Mouse (Mus musculus): ENCODE measurements around the gene Ovol2. TPM values are rescaled to one million over a fixed set of nuclear protein-coding genes. Genes with fewer than 3 reads are reported as not detected.

The Ovol2 gene
- 0.03 and 0.05 TPM in 2 replicates for polyA plus RNA-seq (2012; rRNA removed)
- polyA plus RNA-seq (2014; fragmentation: Nextera tagmentation; extraction: Ambion mirVana) = not detected in 2 replicates

DNA sequence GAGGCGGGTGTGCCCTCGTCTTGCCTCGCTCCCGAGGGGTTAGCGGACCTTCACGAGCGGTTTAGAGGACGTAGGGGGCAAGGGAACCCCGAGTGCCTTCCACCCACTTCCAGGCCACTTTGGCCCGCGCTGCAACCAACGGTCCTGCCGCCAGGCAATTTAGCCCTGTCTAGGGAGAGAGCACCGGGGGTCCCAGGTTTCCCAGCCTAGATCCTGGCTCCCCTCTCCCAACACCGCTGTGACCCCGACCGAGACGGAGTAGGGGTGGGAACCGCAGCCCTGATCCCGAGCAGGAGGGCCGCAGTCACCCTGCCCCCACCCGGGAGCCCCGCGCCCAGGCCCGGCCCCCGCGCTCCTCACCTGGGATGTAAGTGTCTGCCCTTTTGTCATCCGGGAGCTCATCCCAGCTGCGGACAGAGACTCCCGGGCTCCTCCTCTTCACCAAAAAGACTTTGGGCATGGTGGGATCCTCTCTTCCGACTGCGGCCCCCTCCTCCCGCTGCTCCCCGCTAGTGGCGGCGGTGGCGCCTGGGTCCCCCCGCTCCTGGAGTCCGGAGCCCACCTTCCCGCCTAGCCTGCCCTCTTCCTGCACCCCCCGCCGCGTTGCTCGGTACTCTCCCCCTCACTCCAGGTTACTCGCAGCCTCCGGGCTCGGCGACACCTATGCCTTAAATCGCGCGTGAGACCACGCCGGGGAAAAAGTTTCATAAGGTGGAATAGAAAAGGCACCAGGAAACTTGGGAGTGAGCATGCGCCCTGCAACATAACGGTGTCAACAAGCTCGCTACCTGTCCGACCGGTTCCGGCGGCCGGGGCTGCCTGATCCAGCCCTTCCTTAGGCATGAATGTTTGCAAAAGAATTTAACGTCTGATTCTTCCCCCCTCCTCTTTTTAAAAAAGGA, at the start of gene Ovol2:
Gene Ovol2, minus strand, starts transcription at position 746 of the 902 bp plus-strand sequence.
- peak within 1 kb of the TSS; percentile 51 for H3K4me2 ChIP-seq (ENCODE audit: low read depth)
- no peak for TF ChIP-seq CTCF (IDR thresholded peaks at IDR 0.05; ENCODE audit: low read depth)
- no peak for TF ChIP-seq EP300 (IDR thresholded peaks at IDR 0.05; ENCODE audit: low read depth)
- ATAC-seq (ENCODE audit: insufficient read depth) (no peak), DNase-seq (ENCODE audit: low read depth in 3 of 3, low spot score in 3 of 3) (no peak)
- WGBS (ENCODE audit: insufficient replicate concordance) = 2% methylated on average over 61 of the region's 62 CpGs
- H3K27ac ChIP-seq = no peak within 1 kb of the TSS
- H3K9ac ChIP-seq (replicated peaks) = no peak within 1 kb of the TSS
- peaks cover 67% of the 10 kb centered on the region for H3K27me3 ChIP-seq (ENCODE audit: control insufficient read depth, insufficient read depth, low read length)
- no peaks in the 10 kb centered on the region for H3K9me3 ChIP-seq (ENCODE audit: control insufficient read depth, low read length)
- H3K4me3 ChIP-seq (ENCODE audit: insufficient read depth in 1 of 2, low read depth in 2 of 2, low read length in 2 of 2) = peak within 1 kb of the TSS; percentile 22 to 44; a peak in 3 of 4 replicates
- no peaks in the 10 kb centered on the region for H3K36me3 ChIP-seq (replicated peaks; ENCODE audit: control insufficient read depth, insufficient read depth, low read depth)
- H3K4me1 ChIP-seq (replicated peaks; ENCODE audit: control insufficient read depth in 2 of 2, insufficient read depth in 2 of 2, low read length in 1 of 2) = no peaks in the 10 kb centered on the region

- no peaks in the 10 kb centered on the region for H3K27me3 ChIP-seq (ENCODE audit: control insufficient read depth, insufficient read depth, low read length)
- no peak for ATAC-seq (ENCODE audit: insufficient read depth)
- DNase-seq (ENCODE audit: low read depth in 3 of 3, low spot score in 3 of 3) = no peak
- H3K4me3 ChIP-seq (ENCODE audit: insufficient read depth in 1 of 2, low read depth in 2 of 2, low read length in 2 of 2) = no peak overlapping the region
- peaks cover 38% of the 10 kb centered on the region for H3K36me3 ChIP-seq (replicated peaks; ENCODE audit: control insufficient read depth, insufficient read depth, low read depth)
- no peak overlapping the region for H3K27ac ChIP-seq
- H3K4me2 ChIP-seq (ENCODE audit: low read depth) = no peak overlapping the region
- no peak overlapping the region for H3K9ac ChIP-seq (replicated peaks)
- WGBS (ENCODE audit: insufficient replicate concordance) = 80% methylated on average over 4 of the region's 4 CpGs
- H3K4me1 ChIP-seq (replicated peaks; ENCODE audit: control insufficient read depth in 2 of 2, insufficient read depth in 2 of 2, low read length in 1 of 2) = peaks cover 0 to 15% of the 10 kb centered on the region in 2 experiments; a peak in 2 of 4 replicates
- H3K9me3 ChIP-seq (ENCODE audit: control insufficient read depth, low read length) = no peaks in the 10 kb centered on the region
- TF ChIP-seq CTCF (IDR thresholded peaks at IDR 0.05; ENCODE audit: low read depth) (no peak), EP300 (IDR thresholded peaks at IDR 0.05; ENCODE audit: low read depth) (no peak)
Observed at GRCm38 (mm10) chr2:144381741-144382140, 49.8 kb upstream of the Ovol2 start.

DNA sequence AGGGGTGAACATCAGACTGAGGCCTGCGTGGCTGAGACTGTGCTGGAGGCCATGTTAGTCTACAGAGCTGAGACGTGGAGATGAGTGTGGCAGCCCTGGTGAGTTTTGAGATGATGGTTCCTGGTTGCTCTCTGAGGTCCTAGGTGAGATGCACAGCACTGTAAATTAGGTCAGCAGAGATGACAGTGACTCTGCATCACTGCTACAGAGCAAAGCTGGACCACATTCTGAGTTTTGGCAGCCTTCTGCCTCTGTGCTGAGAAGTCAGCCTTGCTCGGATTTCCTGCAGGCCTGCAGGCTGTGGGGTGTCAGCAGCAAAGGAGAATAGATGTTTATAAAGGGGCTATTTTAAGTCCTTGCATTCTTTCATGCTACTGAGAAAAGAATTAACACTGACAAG, 49.3 kb upstream of the Ovol2 start:
- no peak overlapping the region for H3K4me3 ChIP-seq (ENCODE audit: insufficient read depth in 1 of 2, low read depth in 2 of 2, low read length in 2 of 2)
- H3K36me3 ChIP-seq (replicated peaks; ENCODE audit: control insufficient read depth, insufficient read depth, low read depth) = peaks cover 38% of the 10 kb centered on the region
- WGBS (ENCODE audit: insufficient replicate concordance) = 78% methylated on average over 3 of the region's 3 CpGs
- no peaks in the 10 kb centered on the region for H3K27me3 ChIP-seq (ENCODE audit: control insufficient read depth, insufficient read depth, low read length)
- TF ChIP-seq CTCF (IDR thresholded peaks at IDR 0.05; ENCODE audit: low read depth) (no peak), EP300 (IDR thresholded peaks at IDR 0.05; ENCODE audit: low read depth) (no peak)
- DNase-seq (ENCODE audit: low read depth in 3 of 3, low spot score in 3 of 3) (no peak), ATAC-seq (ENCODE audit: insufficient read depth) (no peak)
- no peak overlapping the region for H3K4me2 ChIP-seq (ENCODE audit: low read depth)
- peaks cover 0 to 15% of the 10 kb centered on the region in 2 experiments; a peak in 2 of 4 replicates for H3K4me1 ChIP-seq (replicated peaks; ENCODE audit: control insufficient read depth in 2 of 2, insufficient read depth in 2 of 2, low read length in 1 of 2)
- H3K9me3 ChIP-seq (ENCODE audit: control insufficient read depth, low read length) = no peaks in the 10 kb centered on the region
- no peak overlapping the region for H3K9ac ChIP-seq (replicated peaks)
- H3K27ac ChIP-seq = no peak overlapping the region

DNA sequence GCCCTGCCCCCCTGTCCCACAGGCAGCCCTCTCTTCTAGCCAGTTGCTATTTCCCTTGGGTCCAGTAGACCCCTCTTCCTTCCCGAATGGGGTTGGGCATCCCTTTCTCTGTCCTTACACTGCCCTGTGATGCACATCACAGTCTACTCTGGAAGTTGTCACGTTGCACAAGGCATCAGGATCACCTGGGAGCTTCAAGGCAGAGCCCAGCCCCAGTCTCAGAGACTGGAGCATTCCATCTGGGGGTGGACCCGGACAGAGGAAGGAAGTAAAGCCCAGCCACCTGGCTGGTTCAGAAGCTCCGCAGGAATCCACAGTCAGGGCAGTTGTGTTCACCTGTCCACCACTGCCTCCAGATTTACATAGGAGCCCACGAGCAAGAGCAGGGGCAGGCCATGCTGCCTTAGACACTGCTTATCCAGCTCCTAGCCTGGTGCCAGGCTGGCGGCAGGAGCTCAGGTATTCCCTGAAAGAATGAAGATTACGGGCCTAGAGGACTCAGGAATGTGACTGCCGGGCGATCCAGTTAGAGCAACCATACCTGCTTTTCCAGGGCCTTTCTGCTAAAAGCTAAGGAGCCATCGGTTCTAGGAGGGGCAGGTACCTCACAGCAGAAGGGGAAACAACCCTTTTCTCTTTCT, 43.2 kb upstream of the Ovol2 start:
- Histone ChIP-seq H3K27me3 (ENCODE audit: control insufficient read depth, insufficient read depth, low read length) (no peaks in the 10 kb centered on the region), H3K4me1 (replicated peaks; ENCODE audit: control insufficient read depth in 2 of 2, insufficient read depth in 2 of 2, low read length in 1 of 2) (peaks cover 0 to 2% of the 10 kb centered on the region in 2 experiments; a peak in 2 of 4 replicates), H3K36me3 (replicated peaks; ENCODE audit: control insufficient read depth, insufficient read depth, low read depth) (peaks cover 38% of the 10 kb centered on the region), H3K4me2 (ENCODE audit: low read depth) (no peak overlapping the region), H3K9ac (replicated peaks) (no peak overlapping the region), H3K4me3 (ENCODE audit: insufficient read depth in 1 of 2, low read depth in 2 of 2, low read length in 2 of 2) (no peak overlapping the region), H3K27ac (no peak overlapping the region), H3K9me3 (ENCODE audit: control insufficient read depth, low read length) (no peaks in the 10 kb centered on the region)
- 79% methylated on average over 10 of the region's 10 CpGs for WGBS (ENCODE audit: insufficient replicate concordance)
- TF ChIP-seq EP300 (IDR thresholded peaks at IDR 0.05; ENCODE audit: low read depth) (no peak), CTCF (IDR thresholded peaks at IDR 0.05; ENCODE audit: low read depth) (no peak)
- DNase-seq (ENCODE audit: low read depth in 3 of 3, low spot score in 3 of 3) = no peak
- ATAC-seq (ENCODE audit: insufficient read depth) = no peak

DNA sequence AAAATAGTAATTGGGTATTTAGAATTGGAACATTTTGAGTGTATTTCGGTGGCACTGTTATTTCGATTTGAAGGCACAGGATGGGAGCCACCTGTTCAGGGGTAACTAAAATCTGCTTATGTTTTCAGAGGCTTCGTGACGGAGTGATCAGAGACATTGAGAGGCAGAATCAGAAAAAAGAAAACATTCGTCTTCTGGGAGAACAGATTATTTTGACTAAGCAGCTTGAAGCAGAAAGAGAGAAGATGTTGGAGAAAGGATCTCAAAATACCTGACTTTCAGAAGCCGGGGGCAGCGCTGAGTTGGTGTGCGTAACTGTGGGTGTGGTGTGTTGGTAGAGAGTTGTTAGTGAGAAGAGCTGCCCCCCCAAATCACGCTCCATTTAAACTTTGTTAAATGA, 41.1 kb upstream of the Ovol2 start:
- Histone ChIP-seq H3K4me1 (replicated peaks; ENCODE audit: control insufficient read depth in 2 of 2, insufficient read depth in 2 of 2, low read length in 1 of 2) (peaks cover 5 to 10% of the 10 kb centered on the region in 2 experiments; a peak in 3 of 4 replicates), H3K9ac (replicated peaks) (no peak overlapping the region), H3K36me3 (replicated peaks; ENCODE audit: control insufficient read depth, insufficient read depth, low read depth) (peaks cover 29% of the 10 kb centered on the region), H3K4me2 (ENCODE audit: low read depth) (no peak overlapping the region), H3K4me3 (ENCODE audit: insufficient read depth in 1 of 2, low read depth in 2 of 2, low read length in 2 of 2) (no peak overlapping the region), H3K27me3 (ENCODE audit: control insufficient read depth, insufficient read depth, low read length) (no peaks in the 10 kb centered on the region), H3K9me3 (ENCODE audit: control insufficient read depth, low read length) (no peaks in the 10 kb centered on the region), H3K27ac (no peak overlapping the region)
- ATAC-seq (ENCODE audit: insufficient read depth) (no peak), DNase-seq (ENCODE audit: low read depth in 3 of 3, low spot score in 3 of 3) (no peak)
- 84% methylated on average over 9 of the region's 9 CpGs for WGBS (ENCODE audit: insufficient replicate concordance)
- TF ChIP-seq EP300 (IDR thresholded peaks at IDR 0.05; ENCODE audit: low read depth) = no peak

Measured in liver, embryonic 14.5 days (tissue).